Mouse (Mus musculus) C2C12 (cell line): ENCODE measurements around the gene Trmt13.

Experiments used
- CEBPB ChIP-seq: IDR thresholded peaks from one replicate; pipeline ENCODE4 v1.6.1; 2011; ENCODE audit warnings: low read depth, mild to moderate bottlenecking, control low read depth, moderate library complexity
- CTCF ChIP-seq: IDR thresholded peaks from one replicate; pipeline ENCODE4 v1.5.1; 2011; ENCODE audit not compliant: control insufficient read depth, insufficient read depth, insufficient read length
- FOSL1 ChIP-seq: IDR thresholded peaks from one replicate; pipeline ENCODE4 v1.8.0; 2011; ENCODE audit warnings: mild to moderate bottlenecking, low read length; ENCODE audit not compliant: poor library complexity, insufficient read depth, severe bottlenecking
- MAX ChIP-seq: IDR thresholded peaks from one replicate; pipeline ENCODE4 v1.6.1; 2011; ENCODE audit warnings: mild to moderate bottlenecking, control low read depth
- MYOD1 ChIP-seq: IDR thresholded peaks from one replicate; pipeline ENCODE4 v1.6.1; 2011; ENCODE audit warnings: low read depth; ENCODE audit not compliant: control insufficient read depth, insufficient read length
- MYOG ChIP-seq: IDR thresholded peaks from one replicate; pipeline ENCODE4 v1.6.1; 2011; ENCODE audit not compliant: control insufficient read depth, insufficient read length; ENCODE audit errors: extremely low read depth
- USF1 ChIP-seq: IDR thresholded peaks from one replicate; pipeline ENCODE4 v1.6.1; 2011; ENCODE audit warnings: low read depth, mild to moderate bottlenecking, control low read depth, moderate library complexity

DNA sequence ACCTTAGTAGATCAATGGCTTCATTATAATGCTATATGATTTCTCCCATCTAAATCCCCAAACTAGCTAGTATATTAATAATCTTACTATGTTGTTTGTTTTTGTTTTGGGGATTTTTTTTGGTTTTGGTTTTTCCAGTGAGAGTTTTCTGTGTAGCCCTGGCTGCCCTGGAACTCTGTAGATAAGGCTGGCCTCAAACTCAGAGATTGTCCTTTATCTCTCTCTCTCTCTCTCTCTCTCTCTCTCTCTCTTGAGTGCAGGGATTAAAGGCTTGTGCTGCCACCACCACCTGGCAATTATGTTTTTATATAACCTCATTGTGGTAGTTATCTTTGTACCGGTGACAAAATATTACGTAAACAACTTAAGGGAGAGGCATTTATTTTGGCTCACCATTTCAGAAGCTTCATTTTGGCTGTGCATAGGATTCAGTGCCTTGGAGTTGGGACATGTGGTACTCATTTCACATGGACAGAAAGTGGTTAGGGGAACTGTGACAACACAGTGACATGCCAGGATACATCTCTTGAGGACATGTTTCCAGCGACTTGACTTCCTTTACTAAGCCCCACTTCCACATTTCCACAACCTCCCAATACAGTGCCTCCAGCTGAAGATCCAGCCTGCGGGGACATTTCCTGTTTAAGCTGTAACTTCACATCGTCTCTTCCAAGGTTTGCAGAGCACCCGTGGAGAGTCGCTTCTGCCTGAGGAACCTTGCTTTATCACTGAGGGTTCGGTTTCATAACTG lies 1.1 kb upstream of the Trmt13 start:
- no peak for TF ChIP-seq USF1
- TF ChIP-seq CTCF, result no peak
- TF ChIP-seq MAX, result no peak
- no peak for TF ChIP-seq MYOG
- TF ChIP-seq CEBPB, result no peak
- TF ChIP-seq MYOD1, result no peak
- TF ChIP-seq FOSL1, result no peak
